In genomic region chr2:34993696-34994356, GRCm38 (mm10) we compare ENCODE assay signal across 11 mouse cellular contexts. TPM values are rescaled to one million over a fixed set of nuclear protein-coding genes. Genes with fewer than 3 reads are reported as not detected.
DNase-seq lines count a peak whose midpoint lies in the region; ATAC-seq and TF ChIP-seq lines count a peak whose summit lies in the region.
"Had no signal": no experiment of that assay in that cellular context is flagged by ENCODE, and none has a peak within 500 bp of the region (broad histone marks: within the 10 kb centered on the region; RNA-seq: fewer than 3 reads in every experiment).

No protein-coding gene starts in this region.

- 4% methylated on average over 5 of the region's 5 CpGs for WGBS in forebrain, embryonic 14.5 days
- 34% methylated on average over 5 of the region's 5 CpGs for WGBS in hindbrain, embryonic 15.5 days
- WGBS in midbrain, embryonic 15.5 days, result 27% methylated on average over 5 of the region's 5 CpGs
- WGBS in intestine, embryonic 16.5 days, result 74% methylated on average over 5 of the region's 5 CpGs

- no peaks in the 10 kb centered on the region for H3K27me3 ChIP-seq in forebrain, embryonic 14.5 days (replicated peaks; ENCODE audit: control insufficient read depth, insufficient read depth, low read length)
- H3K27me3 ChIP-seq in hindbrain, embryonic 15.5 days, result no peaks in the 10 kb centered on the region
- H3K27me3 ChIP-seq in midbrain, embryonic 15.5 days (replicated peaks), result no peaks in the 10 kb centered on the region
- no peaks in the 10 kb centered on the region for H3K27me3 ChIP-seq in intestine, embryonic 16.5 days (replicated peaks; ENCODE audit: control insufficient read depth, insufficient read depth, low read length)

- H3K36me3 ChIP-seq in forebrain, embryonic 14.5 days (ENCODE audit: control insufficient read depth, insufficient read depth, low read length), result no peaks in the 10 kb centered on the region
- no peaks in the 10 kb centered on the region for H3K36me3 ChIP-seq in hindbrain, embryonic 15.5 days
- H3K36me3 ChIP-seq in midbrain, embryonic 15.5 days (replicated peaks), result no peaks in the 10 kb centered on the region
- no peaks in the 10 kb centered on the region for H3K36me3 ChIP-seq in intestine, embryonic 16.5 days (ENCODE audit: control insufficient read depth, insufficient read depth, low read length)
- H3K36me3 ChIP-seq: liver, embryonic 13.5 days had no signal

- no peak overlapping the region for H3K4me3 ChIP-seq in forebrain, embryonic 14.5 days (ENCODE audit: low read depth, low read length)
- H3K4me3 ChIP-seq in hindbrain, embryonic 15.5 days, result no peak overlapping the region
- H3K4me3 ChIP-seq in midbrain, embryonic 15.5 days, result no peak overlapping the region
- no peak overlapping the region for H3K4me3 ChIP-seq in intestine, embryonic 16.5 days (ENCODE audit: low read length)
- H3K4me3 ChIP-seq: liver, embryonic 13.5 days had no signal

- peak overlapping the region; percentile 31; the same call in 1 of the 2 replicates for H3K27ac ChIP-seq in forebrain, embryonic 14.5 days (ENCODE audit: low read depth, low read length)
- peak overlapping the region; percentile 68 for H3K27ac ChIP-seq in hindbrain, embryonic 15.5 days (replicated peaks)
- H3K27ac ChIP-seq in midbrain, embryonic 15.5 days, result peak overlapping the region; percentile 83
- H3K27ac ChIP-seq in intestine, embryonic 16.5 days (ENCODE audit: low read length), result no peak overlapping the region
- H3K27ac ChIP-seq: liver, embryonic 13.5 days had no signal

- no peak overlapping the region for H3K9ac ChIP-seq in forebrain, embryonic 14.5 days (ENCODE audit: low read length)
- H3K9ac ChIP-seq in hindbrain, embryonic 15.5 days, result no peak overlapping the region
- H3K9ac ChIP-seq in midbrain, embryonic 15.5 days, result no peak overlapping the region
- H3K9ac ChIP-seq in intestine, embryonic 16.5 days (ENCODE audit: low read depth, low read length), result no peak overlapping the region
- H3K9ac ChIP-seq: liver, embryonic 13.5 days had no signal

- H3K9me3 ChIP-seq in forebrain, embryonic 14.5 days (replicated peaks; ENCODE audit: control insufficient read depth, low read length), result no peaks in the 10 kb centered on the region
- no peaks in the 10 kb centered on the region for H3K9me3 ChIP-seq in hindbrain, embryonic 15.5 days
- no peaks in the 10 kb centered on the region for H3K9me3 ChIP-seq in midbrain, embryonic 15.5 days
- H3K9me3 ChIP-seq in intestine, embryonic 16.5 days (ENCODE audit: control insufficient read depth, low read length), result no peaks in the 10 kb centered on the region
- H3K9me3 ChIP-seq: liver, embryonic 13.5 days had no signal

- ATAC-seq in forebrain, embryonic 14.5 days, result peak; percentile 50
- peak; percentile 47; the same call in 1 of the 2 replicates for ATAC-seq in hindbrain, embryonic 15.5 days (ENCODE audit: low FRiP score, low read depth)
- ATAC-seq in midbrain, embryonic 15.5 days (replicated peaks), result peak; percentile 41
- ATAC-seq in intestine, embryonic 16.5 days, result no peak

- peaks cover 14% of the 10 kb centered on the region for H3K4me1 ChIP-seq in forebrain, embryonic 14.5 days (ENCODE audit: control insufficient read depth, insufficient read depth, low read length)
- peaks cover 20% of the 10 kb centered on the region for H3K4me1 ChIP-seq in hindbrain, embryonic 15.5 days (replicated peaks)
- peaks cover 27% of the 10 kb centered on the region for H3K4me1 ChIP-seq in midbrain, embryonic 15.5 days
- 0 out of 2 replicates have a peak, but pooled peaks cover 4% of the 10 kb centered on the region for H3K4me1 ChIP-seq in intestine, embryonic 16.5 days (ENCODE audit: control insufficient read depth, insufficient read depth, low read length)
- H3K4me1 ChIP-seq: liver, embryonic 13.5 days had no signal

- peak; percentile 84 for DNase-seq in brain, embryonic 14.5 days (ENCODE audit: low read depth)
- peak; percentile 65 for DNase-seq in forebrain, embryonic 14.5 days (ENCODE audit: low spot score)
- no peak for DNase-seq in spleen, postnatal 14 days (ENCODE audit: low spot score in 2 of 2)
- no peak for DNase-seq in right cerebral cortex, postnatal 25 days
- DNase-seq in layer of hippocampus, adult 8-10 months (ENCODE audit: low spot score in 2 of 2), result no peak
- DNase-seq: liver, embryonic 13.5 days; right cerebral cortex, postnatal 4 days; thymus, adult 2 months had no signal

- TF ChIP-seq POLR2A in brain, embryonic 14.5 days (IDR thresholded peaks at IDR 0.05; ENCODE audit: borderline replicate concordance, extremely low read depth, insufficient read depth, insufficient read length, poor library complexity, severe bottlenecking), result no peak

- no peak overlapping the region for H3K4me2 ChIP-seq in forebrain, embryonic 14.5 days (ENCODE audit: low read length)
- H3K4me2 ChIP-seq in hindbrain, embryonic 15.5 days, result peak overlapping the region; percentile 24; the same call in 1 of the 2 replicates
- H3K4me2 ChIP-seq in midbrain, embryonic 15.5 days, result peak overlapping the region; percentile 26; the same call in 1 of the 2 replicates
- no peak overlapping the region for H3K4me2 ChIP-seq in intestine, embryonic 16.5 days (ENCODE audit: low read depth, low read length)
- H3K4me2 ChIP-seq: liver, embryonic 13.5 days had no signal

- no peak for TF ChIP-seq CTCF in brain, embryonic 14.5 days (IDR thresholded peaks at IDR 0.05; ENCODE audit: borderline replicate concordance, extremely low read depth, insufficient read depth, insufficient read length)

RNA-seq across cellular contexts. Expression of gene Traf1, which starts 32.3 kb away (rescaled TPM):
- polyA plus RNA-seq in brain, embryonic 14.5 days (2012; rRNA removed), result 1.4 and 2.4 TPM in 2 replicates
- 0.42 and 0.76 TPM in 2 replicates for polyA plus RNA-seq in forebrain, embryonic 14.5 days (2014; fragmentation: Nextera tagmentation; extraction: Ambion mirVana)
- 2.0 and 2.2 TPM in 2 replicates for polyA plus RNA-seq in hindbrain, embryonic 15.5 days (2015; fragmentation: Nextera tagmentation; extraction: Ambion mirVana)
- 3.6 and 3.8 TPM in 2 replicates for polyA plus RNA-seq in midbrain, embryonic 15.5 days (2015; fragmentation: Nextera tagmentation; extraction: Ambion mirVana)
- polyA plus RNA-seq in intestine, embryonic 16.5 days (2015; fragmentation: Nextera tagmentation; extraction: Ambion mirVana), result 2.9 and 3.5 TPM in 2 replicates
- 1 to 10 TPM; 3.5 to 6.1 (median 4.5) TPM for total RNA-seq in layer of hippocampus, adult 8-10 months (2022)

Comparison
In these comparisons a context has a peak if more than half of its experiments do, and no peak if none do; other contexts are left out.
1. DNase-seq: peak in brain, embryonic 14.5 days (single experiment) and forebrain, embryonic 14.5 days (single experiment); none in spleen, postnatal 14 days (0 of 2), right cerebral cortex, postnatal 25 days (single experiment) and layer of hippocampus, adult 8-10 months (0 of 2).
2. H3K4me2 ChIP-seq: peak in hindbrain, embryonic 15.5 days (single experiment) and midbrain, embryonic 15.5 days (single experiment); none in forebrain, embryonic 14.5 days (single experiment) and intestine, embryonic 16.5 days (single experiment).